Mouse (Mus musculus): Measurements from ENCODE around the gene Rock2.

- TF ChIP-seq CTCF (IDR thresholded peaks at IDR 0.05; ENCODE audit: extremely low read depth, insufficient read length, insufficient replicate concordance, low read depth, low read length), result no peak
- no peak for TF ChIP-seq POLR2A (IDR thresholded peaks at IDR 0.05; ENCODE audit: low read depth, low read length)
Observed at GRCm38 (mm10) chr12:16876667-16877066, 18.0 kb upstream of the Rock2 start.

Measured in small intestine, adult 2 months (tissue).